Mouse (Mus musculus) intestine, embryonic 16.5 days (tissue): ENCODE data around the gene Faap24. TPM values are rescaled to one million over a fixed set of nuclear protein-coding genes. Genes with fewer than 3 reads are reported as not detected.

Experiments
- ATAC-seq: fragments of 200-750 bp; cut with Nextera tagmentation; 2 replicates; pipeline ENCODE4 v1.8.0; 2017; ENCODE audit warnings: moderate TSS enrichment, moderate library complexity
- H3K27ac ChIP-seq: fragments of 300-500 bp; sonication (generic); 2 replicates; pipeline ENCODE4 v1.5.1; 2014; ENCODE audit warnings: mild to moderate bottlenecking, low read length
- H3K27me3 ChIP-seq: fragments of 300-500 bp; sonication (generic); replicated peaks from 2 replicates; pipeline ENCODE4 v1.6.1; 2014; ENCODE audit warnings: low read length, control low read depth, mixed read lengths; ENCODE audit not compliant: control insufficient read depth, insufficient read depth
- H3K36me3 ChIP-seq: fragments of 300-500 bp; sonication (generic); 2 replicates; pipeline ENCODE4 v1.6.1; 2014; ENCODE audit warnings: low read length, control low read depth; ENCODE audit not compliant: control insufficient read depth, insufficient read depth
- H3K4me1 ChIP-seq: fragments of 300-500 bp; sonication (generic); 2 replicates; pipeline ENCODE4 v1.6.1; 2014; ENCODE audit warnings: low read length, control low read depth, mixed read lengths; ENCODE audit not compliant: control insufficient read depth, insufficient read depth
- H3K4me2 ChIP-seq: fragments of 300-500 bp; sonication (generic); 2 replicates; pipeline ENCODE4 v1.6.1; 2014; ENCODE audit warnings: low read depth, low read length, control low read depth
- H3K4me3 ChIP-seq: fragments of 300-500 bp; sonication (generic); 2 replicates; pipeline ENCODE4 v1.5.1; 2014; ENCODE audit warnings: mild to moderate bottlenecking, low read length
- H3K9ac ChIP-seq: fragments of 300-500 bp; sonication (generic); 2 replicates; pipeline ENCODE4 v1.6.1; 2014; ENCODE audit warnings: low read depth, low read length
- H3K9me3 ChIP-seq: fragments of 300-500 bp; sonication (generic); 2 replicates; pipeline ENCODE4 v1.6.1; 2016; ENCODE audit warnings: low read length, control low read depth; ENCODE audit not compliant: control insufficient read depth
- WGBS: fragments of 180-500 bp; shearing (Covaris S2); extraction: QIAGEN DNeasy Blood & Tissue Kit; methylation state at CpG from one replicate; pipeline ENCODE4 v1.1.7; 2014; 5-methylcytosine and 5-hydroxymethylcytosine counted together
- polyA plus RNA-seq: library from polyadenylated mRNA; unstranded; fragments of >200 nt; fragmentation: Nextera tagmentation; extraction: Ambion mirVana; gene quantifications from 2 replicates; pipeline ENCODE4 v1.2.1, GENCODE M21; 2015

Gene Faap24
- 21.1 and 22.5 TPM in 2 replicates for polyA plus RNA-seq

GRCm38 (mm10) chr7:35396542-35397168, at the start of gene Faap24, which contains the start of gene Cep89:
Gene Faap24 (minus strand): TSS chr7:35396836.
Gene Cep89 (plus strand): TSS chr7:35397035.
- Histone ChIP-seq H3K9ac (peak within 1 kb of the TSS; percentile 77), H3K9me3 (no peaks in the 10 kb centered on the region), H3K4me3 (peak within 1 kb of the TSS; percentile 79), H3K27me3 (no peaks in the 10 kb centered on the region), H3K4me2 (peak within 1 kb of the TSS; percentile 86), H3K27ac (peak within 1 kb of the TSS; percentile 17), H3K36me3 (peaks cover 12% of the 10 kb centered on the region), H3K4me1 (peaks cover 20% of the 10 kb centered on the region)
- peak; percentile 95 for ATAC-seq
- under 1% methylated on average over 28 of the region's 28 CpGs for WGBS

GRCm38 (mm10) chr7:35435266-35435665, 38.6 kb upstream of the Faap24 start:
- no peak overlapping the region for H3K4me2 ChIP-seq
- no peaks in the 10 kb centered on the region for H3K27me3 ChIP-seq
- H3K4me3 ChIP-seq = no peak overlapping the region
- no peaks in the 10 kb centered on the region for H3K9me3 ChIP-seq
- no peak for ATAC-seq
- no peaks in the 10 kb centered on the region for H3K4me1 ChIP-seq
- H3K36me3 ChIP-seq = peaks cover 28% of the 10 kb centered on the region
- no peak overlapping the region for H3K27ac ChIP-seq
- H3K9ac ChIP-seq = no peak overlapping the region
- 87% methylated on average over 9 of the region's 9 CpGs for WGBS

GRCm38 (mm10) chr7:35428146-35428545, 31.5 kb upstream of the Faap24 start:
- 86% methylated on average over 10 of the region's 10 CpGs for WGBS
- Histone ChIP-seq H3K27ac (no peak overlapping the region), H3K9ac (no peak overlapping the region), H3K9me3 (no peaks in the 10 kb centered on the region), H3K4me1 (no peaks in the 10 kb centered on the region), H3K4me3 (no peak overlapping the region), H3K4me2 (no peak overlapping the region), H3K27me3 (no peaks in the 10 kb centered on the region), H3K36me3 (peaks cover 20% of the 10 kb centered on the region)
- peak; percentile 55; the same call in 1 of the 2 replicates for ATAC-seq

- no peak overlapping the region for H3K4me3 ChIP-seq
- WGBS = 89% methylated on average over 10 of the region's 10 CpGs
- no peaks in the 10 kb centered on the region for H3K4me1 ChIP-seq
- no peak overlapping the region for H3K27ac ChIP-seq
- H3K27me3 ChIP-seq = no peaks in the 10 kb centered on the region
- H3K9ac ChIP-seq = no peak overlapping the region
- peaks cover 11% of the 10 kb centered on the region; the same call in 1 of the 2 replicates for H3K36me3 ChIP-seq
- ATAC-seq = no peak
- no peak overlapping the region for H3K4me2 ChIP-seq
- no peaks in the 10 kb centered on the region for H3K9me3 ChIP-seq
Measured at GRCm38 (mm10) chr7:35423071-35423470, 26.4 kb upstream of the Faap24 start.

GRCm38 (mm10) chr7:35416654-35416948, 20.0 kb upstream of the Faap24 start:
- Histone ChIP-seq H3K9ac (peak overlapping the region; percentile 14), H3K4me2 (peak overlapping the region; percentile 33), H3K27me3 (no peaks in the 10 kb centered on the region), H3K9me3 (no peaks in the 10 kb centered on the region), H3K4me1 (0 out of 2 replicates have a peak, but pooled peaks cover 4% of the 10 kb centered on the region), H3K27ac (peak overlapping the region; percentile 88), H3K36me3 (peaks cover 8% of the 10 kb centered on the region; the same call in 1 of the 2 replicates), H3K4me3 (peak overlapping the region; percentile 12)
- 56% methylated on average over 5 of the region's 5 CpGs for WGBS
- ATAC-seq = peak; percentile 79

- Histone ChIP-seq H3K4me1 (0 out of 2 replicates have a peak, but pooled peaks cover 4% of the 10 kb centered on the region), H3K4me3 (peak overlapping the region; percentile 12), H3K4me2 (peak overlapping the region; percentile 33), H3K27me3 (no peaks in the 10 kb centered on the region), H3K9me3 (no peaks in the 10 kb centered on the region), H3K36me3 (peaks cover 8% of the 10 kb centered on the region; the same call in 1 of the 2 replicates), H3K9ac (peak overlapping the region; percentile 14), H3K27ac (peak overlapping the region; percentile 88)
- 49% methylated on average over 9 of the region's 9 CpGs for WGBS
- ATAC-seq = peak; percentile 97
Measured at GRCm38 (mm10) chr7:35415801-35416653, 19.4 kb upstream of the Faap24 start.

- Histone ChIP-seq H3K36me3 (peaks cover 12% of the 10 kb centered on the region; the same call in 1 of the 2 replicates), H3K4me1 (0 out of 2 replicates have a peak, but pooled peaks cover 4% of the 10 kb centered on the region), H3K27ac (peak overlapping the region; percentile 88), H3K9me3 (no peaks in the 10 kb centered on the region), H3K9ac (no peak overlapping the region), H3K4me2 (no peak overlapping the region), H3K4me3 (no peak overlapping the region), H3K27me3 (no peaks in the 10 kb centered on the region)
- WGBS = 66% methylated on average over 5 of the region's 5 CpGs
- ATAC-seq = no peak
Measured at GRCm38 (mm10) chr7:35415226-35415625, 18.6 kb upstream of the Faap24 start.

GRCm38 (mm10) chr7:35401169-35401568, 4.5 kb upstream of the Faap24 start:
- Histone ChIP-seq H3K9ac (no peak overlapping the region), H3K36me3 (peaks cover 26% of the 10 kb centered on the region; the same call in 1 of the 2 replicates), H3K27ac (no peak overlapping the region), H3K4me2 (no peak overlapping the region), H3K4me1 (peaks cover 10% of the 10 kb centered on the region), H3K9me3 (no peaks in the 10 kb centered on the region), H3K4me3 (no peak overlapping the region), H3K27me3 (no peaks in the 10 kb centered on the region)
- WGBS = 84% methylated on average over 4 of the region's 4 CpGs
- no peak for ATAC-seq

GRCm38 (mm10) chr7:35395734-35396456, 741 bp downstream of the Faap24 start:
- H3K27ac ChIP-seq = peak overlapping the region; percentile 17
- ATAC-seq = peak; percentile 25
- WGBS = 10% methylated on average over 17 of the region's 17 CpGs

More at GRCm38 (mm10) chr7:35395734-35396456, 741 bp downstream of the Faap24 start:
- no peaks in the 10 kb centered on the region for H3K9me3 ChIP-seq
- H3K36me3 ChIP-seq = peaks cover 10% of the 10 kb centered on the region
- H3K4me1 ChIP-seq = peaks cover 20% of the 10 kb centered on the region
- peak overlapping the region; percentile 79 for H3K4me3 ChIP-seq
- H3K27me3 ChIP-seq = no peaks in the 10 kb centered on the region
- peak overlapping the region; percentile 86 for H3K4me2 ChIP-seq
- peak overlapping the region; percentile 70 for H3K9ac ChIP-seq
